Mouse (Mus musculus): ENCODE data around the gene Dspp. TPM values are rescaled to one million over a fixed set of nuclear protein-coding genes. Genes with fewer than 3 reads are reported as not detected.

Gene Dspp
- polyA plus RNA-seq, 1 experiment from 2014 or later = not detected

GRCm38 (mm10) chr5:104187281-104187680, 16.8 kb downstream of the Dspp start:
- Histone ChIP-seq H3K27me3 (ENCODE audit: insufficient read depth, low read length) (no peaks in the 10 kb centered on the region), H3K36me3 (ENCODE audit: insufficient read depth) (no peaks in the 10 kb centered on the region), H3K4me3 (ENCODE audit: low read depth, low read length) (no peak overlapping the region), H3K4me1 (ENCODE audit: insufficient read depth) (no peaks in the 10 kb centered on the region), H3K4me2 (no peak overlapping the region), H3K9ac (no peak overlapping the region), H3K9me3 (ENCODE audit: low read depth, low read length) (no peaks in the 10 kb centered on the region), H3K27ac (ENCODE audit: low read depth) (no peak overlapping the region)
- TF ChIP-seq CTCF (IDR thresholded peaks at IDR 0.05; ENCODE audit: low read depth) = no peak
- no peak for DNase-seq
- no peak for ATAC-seq (ENCODE audit: insufficient read depth)
- WGBS = 75% methylated on average over 3 of the region's 3 CpGs

DNA sequence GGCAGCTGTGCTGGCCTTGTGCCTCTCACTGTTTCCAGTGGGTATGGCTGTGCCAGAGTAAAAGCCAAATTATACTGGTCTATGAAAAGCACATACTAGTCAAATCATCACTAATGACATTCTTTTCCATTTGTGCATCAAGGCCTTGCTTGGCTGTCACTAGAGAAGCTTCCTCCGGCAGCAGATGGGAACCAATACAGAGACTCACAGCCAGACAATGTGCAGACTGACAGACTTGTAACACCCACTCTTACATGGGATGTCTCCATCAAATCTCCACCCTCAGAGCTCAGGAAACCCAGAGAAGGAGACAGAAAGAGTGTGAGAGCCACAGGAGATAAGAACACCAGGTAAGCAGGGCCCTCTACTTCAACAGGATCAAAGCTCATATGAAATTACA, 24.6 kb downstream of the Dspp start:
- no peaks in the 10 kb centered on the region for H3K9me3 ChIP-seq (ENCODE audit: low read depth, low read length)
- no peak overlapping the region for H3K9ac ChIP-seq
- no peaks in the 10 kb centered on the region for H3K27me3 ChIP-seq (ENCODE audit: insufficient read depth, low read length)
- DNase-seq = no peak
- 89% methylated on average over 1 of the region's 1 CpGs for WGBS
- no peaks in the 10 kb centered on the region for H3K4me1 ChIP-seq (ENCODE audit: insufficient read depth)
- no peaks in the 10 kb centered on the region for H3K36me3 ChIP-seq (ENCODE audit: insufficient read depth)
- H3K4me2 ChIP-seq = no peak overlapping the region
- no peak overlapping the region for H3K27ac ChIP-seq (ENCODE audit: low read depth)
- no peak overlapping the region for H3K4me3 ChIP-seq (ENCODE audit: low read depth, low read length)
- no peak for TF ChIP-seq CTCF (IDR thresholded peaks at IDR 0.05; ENCODE audit: low read depth)
- ATAC-seq (ENCODE audit: insufficient read depth) = no peak

GRCm38 (mm10) chr5:104201153-104201950, 30.8 kb downstream of the Dspp start:
- H3K4me1 ChIP-seq (ENCODE audit: insufficient read depth) = no peaks in the 10 kb centered on the region
- H3K9me3 ChIP-seq (ENCODE audit: low read depth, low read length) = no peaks in the 10 kb centered on the region
- no peak for TF ChIP-seq CTCF (IDR thresholded peaks at IDR 0.05; ENCODE audit: low read depth)
- H3K27ac ChIP-seq (ENCODE audit: low read depth) = no peak overlapping the region
- no peak overlapping the region for H3K9ac ChIP-seq
- WGBS = 83% methylated on average over 12 of the region's 12 CpGs
- DNase-seq (no peak), ATAC-seq (ENCODE audit: insufficient read depth) (no peak)
- no peak overlapping the region for H3K4me3 ChIP-seq (ENCODE audit: low read depth, low read length)
- H3K4me2 ChIP-seq = no peak overlapping the region
- no peaks in the 10 kb centered on the region for H3K36me3 ChIP-seq (ENCODE audit: insufficient read depth)
- H3K27me3 ChIP-seq (ENCODE audit: insufficient read depth, low read length) = no peaks in the 10 kb centered on the region

- no peak within 1 kb of the TSS for H3K27ac ChIP-seq (ENCODE audit: low read depth)
- no peaks in the 10 kb centered on the region for H3K4me1 ChIP-seq (ENCODE audit: insufficient read depth)
- H3K9me3 ChIP-seq (ENCODE audit: low read depth, low read length) = no peaks in the 10 kb centered on the region
- no peak within 1 kb of the TSS for H3K9ac ChIP-seq
- no peak for TF ChIP-seq CTCF (IDR thresholded peaks at IDR 0.05; ENCODE audit: low read depth)
- no peak for DNase-seq
- ATAC-seq (ENCODE audit: insufficient read depth) = no peak
- no peak within 1 kb of the TSS for H3K4me2 ChIP-seq
- 55% methylated on average over 5 of the region's 5 CpGs for WGBS
- H3K36me3 ChIP-seq (ENCODE audit: insufficient read depth) = no peaks in the 10 kb centered on the region
- no peaks in the 10 kb centered on the region for H3K27me3 ChIP-seq (ENCODE audit: insufficient read depth, low read length)
- H3K4me3 ChIP-seq (ENCODE audit: low read depth, low read length) = no peak within 1 kb of the TSS
Measured at GRCm38 (mm10) chr5:104202351-104202750, 31.8 kb downstream of the Dspp start, which contains the start of gene Dmp1. Gene Dmp1, plus strand, starts transcription at chr5:104202613.

DNA sequence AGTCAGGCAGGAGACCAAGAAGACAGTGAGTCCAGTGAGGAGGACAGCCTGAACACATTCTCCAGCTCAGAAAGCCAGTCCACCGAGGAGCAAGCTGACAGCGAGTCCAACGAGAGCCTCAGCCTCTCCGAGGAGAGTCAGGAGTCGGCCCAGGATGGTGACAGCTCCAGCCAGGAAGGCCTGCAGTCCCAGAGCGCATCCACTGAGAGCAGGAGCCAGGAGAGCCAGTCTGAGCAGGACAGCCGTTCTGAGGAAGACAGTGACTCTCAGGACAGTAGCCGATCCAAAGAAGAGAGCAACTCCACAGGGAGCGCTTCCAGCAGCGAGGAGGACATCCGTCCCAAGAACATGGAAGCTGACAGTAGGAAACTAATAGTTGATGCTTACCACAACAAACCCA, 42.0 kb downstream of the Dspp start:
- Histone ChIP-seq H3K9ac (no peak overlapping the region), H3K4me3 (ENCODE audit: low read depth, low read length) (no peak overlapping the region), H3K27ac (ENCODE audit: low read depth) (no peak overlapping the region), H3K36me3 (ENCODE audit: insufficient read depth) (no peaks in the 10 kb centered on the region), H3K9me3 (ENCODE audit: low read depth, low read length) (no peaks in the 10 kb centered on the region), H3K27me3 (ENCODE audit: insufficient read depth, low read length) (no peaks in the 10 kb centered on the region), H3K4me2 (no peak overlapping the region), H3K4me1 (ENCODE audit: insufficient read depth) (no peaks in the 10 kb centered on the region; the same call in 1 of the 2 replicates)
- TF ChIP-seq CTCF (IDR thresholded peaks at IDR 0.05; ENCODE audit: low read depth) = no peak
- no peak for ATAC-seq (ENCODE audit: insufficient read depth)
- WGBS = 71% methylated on average over 11 of the region's 11 CpGs
- DNase-seq = no peak

- no peaks in the 10 kb centered on the region for H3K4me1 ChIP-seq (ENCODE audit: insufficient read depth)
- H3K9me3 ChIP-seq (ENCODE audit: low read depth, low read length) = no peaks in the 10 kb centered on the region
- H3K27me3 ChIP-seq (ENCODE audit: insufficient read depth, low read length) = no peaks in the 10 kb centered on the region
- 21% methylated on average over 5 of the region's 5 CpGs for WGBS
- peak; percentile 87 for DNase-seq
- no peak overlapping the region for H3K4me2 ChIP-seq
- peak; percentile 60; the same call in 1 of the 2 replicates for ATAC-seq (ENCODE audit: insufficient read depth)
- H3K9ac ChIP-seq = no peak overlapping the region
- no peaks in the 10 kb centered on the region for H3K36me3 ChIP-seq (ENCODE audit: insufficient read depth)
- peak; percentile 79 for TF ChIP-seq CTCF (IDR thresholded peaks at IDR 0.05; ENCODE audit: low read depth)
- no peak overlapping the region for H3K27ac ChIP-seq (ENCODE audit: low read depth)
- no peak overlapping the region for H3K4me3 ChIP-seq (ENCODE audit: low read depth, low read length)
Measured at GRCm38 (mm10) chr5:104218926-104219325, 48.4 kb downstream of the Dspp start.

DNA sequence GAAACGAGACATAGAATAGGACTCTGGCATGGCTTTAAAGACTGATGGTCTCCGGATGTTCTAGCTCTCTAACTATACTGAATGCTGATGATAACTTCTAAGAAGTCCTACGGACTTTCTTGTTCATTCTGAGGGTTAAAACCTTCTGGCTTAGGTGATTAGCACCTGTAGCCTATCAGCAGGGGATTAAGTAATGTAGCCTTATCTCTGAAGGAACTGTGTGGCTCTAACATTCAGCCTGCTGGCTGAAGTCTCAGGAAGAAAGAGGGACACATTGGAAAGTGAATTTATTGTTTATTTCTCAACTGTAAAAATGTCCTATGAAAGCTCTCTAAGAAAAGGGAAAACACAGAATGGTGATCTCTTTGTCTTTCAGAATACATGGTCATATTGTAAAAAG, 53.8 kb downstream of the Dspp start:
- ATAC-seq (ENCODE audit: insufficient read depth) = no peak

More for the DNA sequence above, 53.8 kb downstream of the Dspp start:
- DNase-seq = no peak
- Histone ChIP-seq H3K9ac (no peak overlapping the region), H3K27me3 (ENCODE audit: insufficient read depth, low read length) (no peaks in the 10 kb centered on the region), H3K4me1 (ENCODE audit: insufficient read depth) (no peaks in the 10 kb centered on the region), H3K4me3 (ENCODE audit: low read depth, low read length) (no peak overlapping the region), H3K4me2 (no peak overlapping the region), H3K36me3 (ENCODE audit: insufficient read depth) (no peaks in the 10 kb centered on the region), H3K27ac (ENCODE audit: low read depth) (no peak overlapping the region), H3K9me3 (ENCODE audit: low read depth, low read length) (no peaks in the 10 kb centered on the region)
- 66% methylated on average over 3 of the region's 3 CpGs for WGBS
- TF ChIP-seq CTCF (IDR thresholded peaks at IDR 0.05; ENCODE audit: low read depth) = no peak

All from lung, embryonic 14.5 days (tissue).